Mouse (Mus musculus): ENCODE data around the gene Dtx3l.

- TF ChIP-seq CTCF (IDR thresholded peaks at IDR 0.05; ENCODE audit: insufficient read depth, low read depth, low read length) (no peak), POLR2A (IDR thresholded peaks at IDR 0.05; ENCODE audit: insufficient read depth, low read depth, low read length) (no peak)
Measured at GRCm38 (mm10) chr16:35983517-35984101, 44.7 kb upstream of the Dtx3l start.
